Mouse (Mus musculus): Measurements from ENCODE around the gene Rps6kl1.

GRCm38 (mm10) chr12:85145630-85146029 is 5.4 kb downstream of the Rps6kl1 start:
- TF ChIP-seq ZMIZ1 (IDR thresholded peaks at IDR 0.05; ENCODE audit: low read depth, low read length) (no peak), JUND (conservative IDR thresholded peaks at IDR 0.05; ENCODE audit: low read depth, low read length) (no peak), POLR2A (IDR thresholded peaks at IDR 0.05; ENCODE audit: low read depth, low read length) (no peak), ELF1 (IDR thresholded peaks at IDR 0.05; ENCODE audit: low read depth, low read length) (no peak)
